9 mouse cellular contexts compared by ENCODE assay signal in genomic region chr12:8916378-8916777, GRCm38 (mm10). TPM values are rescaled to one million over a fixed set of nuclear protein-coding genes. Genes with fewer than 3 reads are reported as not detected.
A peak's percentile ranks its signal among the peaks of the same experiment; 100 is the strongest.
DNase-seq lines count a peak whose midpoint lies in the region; ATAC-seq and TF ChIP-seq lines count a peak whose summit lies in the region.
"Had no signal": no experiment of that assay in that cellular context is flagged by ENCODE, and none has a peak within 500 bp of the region (broad histone marks: within the 10 kb centered on the region; RNA-seq: fewer than 3 reads in every experiment).

No protein-coding gene starts in this region.

- WGBS in forebrain, embryonic 15.5 days, result 35% methylated on average over 5 of the region's 5 CpGs
- WGBS in hindbrain, embryonic 12.5 days, result 35% methylated on average over 5 of the region's 5 CpGs
- WGBS in lung, postnatal 0 days, result 46% methylated on average over 5 of the region's 5 CpGs
- 45% methylated on average over 5 of the region's 5 CpGs for WGBS in stomach, postnatal 0 days

- H3K4me3 ChIP-seq in forebrain, embryonic 15.5 days, result no peak overlapping the region
- no peak overlapping the region for H3K4me3 ChIP-seq in hindbrain, embryonic 12.5 days
- H3K4me3 ChIP-seq in lung, postnatal 0 days (ENCODE audit: low read depth, low read length), result no peak overlapping the region
- no peak overlapping the region for H3K4me3 ChIP-seq in stomach, postnatal 0 days (ENCODE audit: low read depth, low read length)

- no peak for TF ChIP-seq EP300 in lung, postnatal 0 days (IDR thresholded peaks at IDR 0.05)
- TF ChIP-seq EP300 in stomach, postnatal 0 days (optimal IDR thresholded peaks at IDR 0.05), result no peak

- peaks cover 16% of the 10 kb centered on the region for H3K4me1 ChIP-seq in forebrain, embryonic 15.5 days
- H3K4me1 ChIP-seq in hindbrain, embryonic 12.5 days, result peaks cover 33% of the 10 kb centered on the region
- peaks cover 7% of the 10 kb centered on the region; the same call in 1 of the 2 replicates for H3K4me1 ChIP-seq in lung, postnatal 0 days (ENCODE audit: insufficient read depth, low read depth, low read length)
- H3K4me1 ChIP-seq in stomach, postnatal 0 days (replicated peaks; ENCODE audit: control insufficient read depth, insufficient read depth), result peaks cover 14% of the 10 kb centered on the region

- no peaks in the 10 kb centered on the region for H3K27me3 ChIP-seq in forebrain, embryonic 15.5 days
- no peaks in the 10 kb centered on the region for H3K27me3 ChIP-seq in hindbrain, embryonic 12.5 days
- H3K27me3 ChIP-seq in lung, postnatal 0 days (replicated peaks; ENCODE audit: insufficient read depth, low read length), result no peaks in the 10 kb centered on the region
- H3K27me3 ChIP-seq in stomach, postnatal 0 days (ENCODE audit: control insufficient read depth, insufficient read depth, low read length), result no peaks in the 10 kb centered on the region

- ATAC-seq in forebrain, embryonic 15.5 days (replicated peaks), result peak; percentile 35; the same call in 1 of the 2 replicates
- ATAC-seq in hindbrain, embryonic 12.5 days (ENCODE audit: low FRiP score), result peak; percentile 17; the same call in 1 of the 2 replicates
- no peak for ATAC-seq in lung, postnatal 0 days
- peak; percentile 24; the same call in 1 of the 2 replicates for ATAC-seq in stomach, postnatal 0 days (ENCODE audit: low FRiP score, low TSS enrichment)

- no peak for TF ChIP-seq CTCF in lung, postnatal 0 days (IDR thresholded peaks at IDR 0.05)
- TF ChIP-seq CTCF in stomach, postnatal 0 days (IDR thresholded peaks at IDR 0.05; ENCODE audit: low read depth), result no peak

- 0 out of 2 replicates have a peak overlapping the region, but pooled peaks have one; percentile 9 for H3K9ac ChIP-seq in forebrain, embryonic 15.5 days (replicated peaks)
- no peak overlapping the region for H3K9ac ChIP-seq in hindbrain, embryonic 12.5 days
- no peak overlapping the region for H3K9ac ChIP-seq in lung, postnatal 0 days (replicated peaks; ENCODE audit: low read depth)
- H3K9ac ChIP-seq in stomach, postnatal 0 days (ENCODE audit: low read length), result peak overlapping the region; percentile 31; the same call in 1 of the 2 replicates

- peak; percentile 20 for DNase-seq in embryo, embryonic 11 days
- no peak for DNase-seq in embryo, embryonic 9.5 days (ENCODE audit: extremely low spot score)
- DNase-seq in adrenal gland, postnatal 25 days, result peak; percentile 65
- DNase-seq in lung, postnatal 0 days (ENCODE audit: low spot score), result no peak
- DNase-seq in stomach, postnatal 0 days (ENCODE audit: low spot score), result peak; percentile 39
- no peak for DNase-seq in T-cell, adult 2 months (ENCODE audit: low spot score)

- no peak overlapping the region for H3K4me2 ChIP-seq in forebrain, embryonic 15.5 days (replicated peaks)
- H3K4me2 ChIP-seq in hindbrain, embryonic 12.5 days (replicated peaks), result no peak overlapping the region
- no peak overlapping the region for H3K4me2 ChIP-seq in lung, postnatal 0 days (replicated peaks; ENCODE audit: low read depth, low read length)
- H3K4me2 ChIP-seq in stomach, postnatal 0 days (replicated peaks; ENCODE audit: low read depth), result no peak overlapping the region

- no peaks in the 10 kb centered on the region for H3K36me3 ChIP-seq in forebrain, embryonic 15.5 days
- H3K36me3 ChIP-seq in hindbrain, embryonic 12.5 days, result no peaks in the 10 kb centered on the region
- no peaks in the 10 kb centered on the region for H3K36me3 ChIP-seq in lung, postnatal 0 days (ENCODE audit: insufficient read depth, low read length)
- no peaks in the 10 kb centered on the region for H3K36me3 ChIP-seq in stomach, postnatal 0 days (ENCODE audit: control insufficient read depth, insufficient read depth, low read length)

- no peaks in the 10 kb centered on the region for H3K9me3 ChIP-seq in forebrain, embryonic 15.5 days
- H3K9me3 ChIP-seq in hindbrain, embryonic 12.5 days (replicated peaks), result no peaks in the 10 kb centered on the region
- no peaks in the 10 kb centered on the region for H3K9me3 ChIP-seq in lung, postnatal 0 days (ENCODE audit: low read length)
- H3K9me3 ChIP-seq in stomach, postnatal 0 days (ENCODE audit: control insufficient read depth, low read length), result no peaks in the 10 kb centered on the region

- H3K27ac ChIP-seq in forebrain, embryonic 15.5 days (replicated peaks), result no peak overlapping the region
- H3K27ac ChIP-seq in hindbrain, embryonic 12.5 days, result peak overlapping the region; percentile 44
- peak overlapping the region; percentile 2; the same call in 1 of the 2 replicates for H3K27ac ChIP-seq in lung, postnatal 0 days (ENCODE audit: low read length)
- peak overlapping the region; percentile 74 for H3K27ac ChIP-seq in stomach, postnatal 0 days (replicated peaks)

RNA-seq across cellular contexts. Expression of gene Laptm4a, which starts 5.1 kb away (rescaled TPM):
- 421 and 503 TPM in 2 replicates for total RNA-seq in adrenal gland, postnatal 25 days (2021)
- 258 and 292 TPM in 2 replicates for polyA plus RNA-seq in forebrain, embryonic 15.5 days (2015; fragmentation: Nextera tagmentation; extraction: Ambion mirVana)
- polyA plus RNA-seq in hindbrain, embryonic 12.5 days (2016; fragmentation: Nextera tagmentation; extraction: Ambion mirVana), result 222 and 249 TPM in 2 replicates
- 467 and 484 TPM in 2 replicates for polyA plus RNA-seq in lung, postnatal 0 days (2015; fragmentation: Nextera tagmentation; extraction: Ambion mirVana)
- polyA plus RNA-seq in stomach, postnatal 0 days (2015; fragmentation: Nextera tagmentation; extraction: Ambion mirVana), result 299 and 327 TPM in 2 replicates

RNA-seq across cellular contexts. Expression of gene Matn3, which starts 31.4 kb away (rescaled TPM):
- total RNA-seq in adrenal gland, postnatal 25 days (2021), result not detected in 2 replicates
- 0.08 and 0.10 TPM in 2 replicates for polyA plus RNA-seq in forebrain, embryonic 15.5 days (2015; fragmentation: Nextera tagmentation; extraction: Ambion mirVana)
- polyA plus RNA-seq in hindbrain, embryonic 12.5 days (2016; fragmentation: Nextera tagmentation; extraction: Ambion mirVana), result 1.6 and 5.9 TPM in 2 replicates
- 0.33 and 0.52 TPM in 2 replicates for polyA plus RNA-seq in lung, postnatal 0 days (2015; fragmentation: Nextera tagmentation; extraction: Ambion mirVana)
- 0.18 and 0.27 TPM in 2 replicates for polyA plus RNA-seq in stomach, postnatal 0 days (2015; fragmentation: Nextera tagmentation; extraction: Ambion mirVana)
- total RNA-seq: hematopoietic stem cell, adult 5-6 weeks had no signal

RNA-seq across cellular contexts. Expression of gene Wdr35, which starts 57.3 kb away (rescaled TPM):
- total RNA-seq in adrenal gland, postnatal 25 days (2021), result 9.9 and 16.1 TPM in 2 replicates
- polyA plus RNA-seq in forebrain, embryonic 15.5 days (2015; fragmentation: Nextera tagmentation; extraction: Ambion mirVana), result 23.5 and 24.4 TPM in 2 replicates
- 26.1 and 26.4 TPM in 2 replicates for polyA plus RNA-seq in hindbrain, embryonic 12.5 days (2016; fragmentation: Nextera tagmentation; extraction: Ambion mirVana)
- polyA plus RNA-seq in lung, postnatal 0 days (2015; fragmentation: Nextera tagmentation; extraction: Ambion mirVana), result 7.6 and 10.4 TPM in 2 replicates
- 3.9 and 4.8 TPM in 2 replicates for polyA plus RNA-seq in stomach, postnatal 0 days (2015; fragmentation: Nextera tagmentation; extraction: Ambion mirVana)

Comparison
In these comparisons a context has a peak if more than half of its experiments do, and no peak if none do; other contexts are left out.
1. DNase-seq: peak in embryo, embryonic 11 days (single experiment), adrenal gland, postnatal 25 days (single experiment) and stomach, postnatal 0 days (single experiment); none in embryo, embryonic 9.5 days (single experiment), lung, postnatal 0 days (single experiment) and T-cell, adult 2 months (single experiment).
2. H3K9ac ChIP-seq: peak in forebrain, embryonic 15.5 days (single experiment) and stomach, postnatal 0 days (single experiment); none in hindbrain, embryonic 12.5 days (single experiment) and lung, postnatal 0 days (single experiment).